Comparison of ENCODE assay signal across 23 mouse cellular contexts in genomic region chr9:47389901-47390300, GRCm38 (mm10).
DNase-seq lines count a peak whose midpoint lies in the region; ATAC-seq and TF ChIP-seq lines count a peak whose summit lies in the region.
"Had no signal": no experiment of that assay in that cellular context is flagged by ENCODE, and none has a peak within 500 bp of the region (broad histone marks: within the 10 kb centered on the region; RNA-seq: fewer than 3 reads in every experiment).

No protein-coding gene starts in this region.

- no peaks in the 10 kb centered on the region for H3K27me3 ChIP-seq in megakaryocyte, embryonic 14.5 days (replicated peaks)
- H3K27me3 ChIP-seq in forebrain, postnatal 0 days (ENCODE audit: insufficient read depth, low read length), result no peaks in the 10 kb centered on the region
- H3K27me3 ChIP-seq: neural tube, embryonic 12.5 days had no signal

- H3K9ac ChIP-seq in forebrain, postnatal 0 days, result no peak overlapping the region
- H3K9ac ChIP-seq: limb, embryonic 15.5 days; liver, embryonic 14.5 days; lung, embryonic 14.5 days; midbrain, embryonic 15.5 days; neural tube, embryonic 12.5 days had no signal

- peak overlapping the region; percentile 1 for H3K4me3 ChIP-seq in megakaryocyte, embryonic 14.5 days (replicated peaks)
- no peak overlapping the region for H3K4me3 ChIP-seq in forebrain, postnatal 0 days (ENCODE audit: low read depth, low read length)
- H3K4me3 ChIP-seq: forebrain, embryonic 10.5 days; limb, embryonic 15.5 days; midbrain, embryonic 15.5 days; neural tube, embryonic 12.5 days had no signal

- WGBS in forebrain, postnatal 0 days, result 98% methylated on average over 6 of the region's 6 CpGs

- no peak overlapping the region for H3K27ac ChIP-seq in forebrain, postnatal 0 days (ENCODE audit: low read depth, low read length)
- H3K27ac ChIP-seq: forebrain, embryonic 10.5 days; limb, embryonic 15.5 days; liver, embryonic 14.5 days; midbrain, embryonic 15.5 days; neural tube, embryonic 12.5 days; stomach, postnatal 0 days had no signal

- no peak overlapping the region for H3K4me2 ChIP-seq in forebrain, postnatal 0 days (ENCODE audit: low read depth)
- H3K4me2 ChIP-seq: limb, embryonic 15.5 days; lung, embryonic 14.5 days; midbrain, embryonic 15.5 days; neural tube, embryonic 12.5 days had no signal

- intact Hi-C loops in heart, postnatal 14 days (cut with DNase I), result no loop called here
- intact Hi-C loops in heart, postnatal 25 days (cut with DNase I), result no loop called here

- no peak for ATAC-seq in megakaryocyte, adult 5-6 weeks (ENCODE audit: poor library complexity, severe bottlenecking)
- ATAC-seq in forebrain, postnatal 0 days, result no peak
- ATAC-seq: activated CD4-positive, CD25-positive, alpha-beta regulatory T cell, adult 4 months; forebrain, embryonic 16.5 days; intestine, postnatal 0 days; midbrain, embryonic 15.5 days had no signal

- no peaks in the 10 kb centered on the region for H3K4me1 ChIP-seq in megakaryocyte, embryonic 14.5 days
- peaks cover 6% of the 10 kb centered on the region; the same call in 1 of the 2 replicates for H3K4me1 ChIP-seq in forebrain, postnatal 0 days (ENCODE audit: insufficient read depth)

- no peak for TF ChIP-seq CTCF in forebrain, postnatal 0 days (IDR thresholded peaks at IDR 0.05; ENCODE audit: low read depth)

- peak; percentile 86 for DNase-seq in heart, adult 11 months
- no peak for DNase-seq in heart, postnatal 14 days
- peak; percentile 45 for DNase-seq in cerebellum, adult 9-11 months
- DNase-seq in forebrain, postnatal 0 days, result no peak
- DNase-seq in heart, postnatal 25 days (ENCODE audit: low spot score), result no peak
- DNase-seq: adrenal gland, postnatal 10 days; gastrocnemius, postnatal 25 days; kidney, postnatal 4 days; lung, embryonic 14.5 days; right cerebral cortex, postnatal 14 days; thymus, adult 2 months; thymus, postnatal 4 days had no signal

- peaks cover 47% of the 10 kb centered on the region for H3K9me3 ChIP-seq in megakaryocyte, embryonic 14.5 days
- no peaks in the 10 kb centered on the region for H3K9me3 ChIP-seq in forebrain, postnatal 0 days (ENCODE audit: low read length)
- H3K9me3 ChIP-seq: forebrain, embryonic 10.5 days; limb, embryonic 15.5 days; midbrain, embryonic 15.5 days; neural tube, embryonic 12.5 days had no signal

- H3K36me3 ChIP-seq in megakaryocyte, embryonic 14.5 days (replicated peaks; ENCODE audit: low read length), result no peaks in the 10 kb centered on the region
- no peaks in the 10 kb centered on the region for H3K36me3 ChIP-seq in forebrain, postnatal 0 days (ENCODE audit: insufficient read depth)
- H3K36me3 ChIP-seq: forebrain, embryonic 10.5 days; limb, embryonic 15.5 days; midbrain, embryonic 15.5 days; neural tube, embryonic 12.5 days had no signal

Comparison
In these comparisons a context has a peak if more than half of its experiments do, and no peak if none do; other contexts are left out.
1. DNase-seq: peak in heart, adult 11 months (single experiment) and cerebellum, adult 9-11 months (single experiment); none in heart, postnatal 14 days (0 of 2), forebrain, postnatal 0 days (single experiment) and heart, postnatal 25 days (single experiment).